Mouse (Mus musculus) forebrain, postnatal 0 days (tissue): ENCODE results near the gene Ndufa13. TPM values are rescaled to one million over a fixed set of nuclear protein-coding genes. Genes with fewer than 3 reads are reported as not detected.

Experiments
- ATAC-seq: fragments of 200-750 bp; cut with Nextera tagmentation; 2 replicates; pipeline ENCODE4 v1.8.0; 2017; ENCODE audit warnings: mild to moderate bottlenecking, moderate library complexity
- DNase-seq: peaks from one replicate; pipeline ENCODE4 v3.0.0-alpha.2; 2015
- H3K27ac ChIP-seq: fragments of 300-500 bp; sonication (generic); 2 replicates; pipeline ENCODE4 v1.5.1; 2014; ENCODE audit warnings: low read depth, mild to moderate bottlenecking, antibody characterized with exemption, low read length, moderate library complexity, mixed read lengths
- H3K27me3 ChIP-seq: fragments of 300-500 bp; sonication (generic); 2 replicates; pipeline ENCODE4 v1.6.1; 2014; ENCODE audit warnings: mild to moderate bottlenecking, low read length, mixed read lengths; ENCODE audit not compliant: insufficient read depth
- H3K36me3 ChIP-seq: fragments of 300-500 bp; sonication (generic); 2 replicates; pipeline ENCODE4 v1.6.1; 2014; ENCODE audit warnings: mild to moderate bottlenecking, moderate library complexity; ENCODE audit not compliant: insufficient read depth
- H3K4me1 ChIP-seq: fragments of 300-500 bp; sonication (generic); 2 replicates; pipeline ENCODE4 v1.6.1; 2014; ENCODE audit warnings: antibody characterized with exemption; ENCODE audit not compliant: insufficient read depth
- H3K4me2 ChIP-seq: fragments of 300-500 bp; sonication (generic); 2 replicates; pipeline ENCODE4 v1.6.1; 2014; ENCODE audit warnings: low read depth, mild to moderate bottlenecking, moderate library complexity
- H3K4me3 ChIP-seq: fragments of 300-500 bp; sonication (generic); 2 replicates; pipeline ENCODE4 v1.5.1; 2014; ENCODE audit warnings: low read depth, low read length, mixed read lengths
- H3K9ac ChIP-seq: fragments of 300-500 bp; sonication (generic); 2 replicates; pipeline ENCODE4 v1.6.1; 2014; ENCODE audit warnings: mild to moderate bottlenecking
- H3K9me3 ChIP-seq: fragments of 300-500 bp; sonication (generic); 2 replicates; pipeline ENCODE4 v1.6.1; 2016; ENCODE audit warnings: low read length
- CTCF ChIP-seq: sonication (generic); IDR thresholded peaks from 2 replicates; pipeline ENCODE4 v1.5.1; 2016; ENCODE audit warnings: antibody characterized with exemption, control low read depth, low read depth
- WGBS: fragments of 180-500 bp; shearing (Covaris S2); extraction: QIAGEN DNeasy Blood & Tissue Kit; methylation state at CpG from one replicate; pipeline ENCODE4 v1.1.7; 2014; 5-methylcytosine and 5-hydroxymethylcytosine counted together
- polyA plus RNA-seq: library from polyadenylated mRNA; unstranded; fragments of >200 nt; fragmentation: Nextera tagmentation; extraction: Ambion mirVana; gene quantifications from 2 replicates; pipeline ENCODE4 v1.2.1, GENCODE M21; 2015
- total RNA-seq: library from RNA; depleted of rRNA; stranded (reverse); fragments of >200 nt; gene quantifications from 2 replicates; pipeline ENCODE4 v1.2.3, GENCODE M21; 2014

Ndufa13 gene
- total and polyA plus RNA-seq, 2 experiments from 2014 or later, result 90.7 to 209 TPM

GRCm38 (mm10) chr8:69874654-69875053 lies 27.7 kb downstream of the Ndufa13 start:
- WGBS, result 83% methylated on average over 13 of the region's 13 CpGs
- H3K27ac ChIP-seq, result no peak overlapping the region
- ATAC-seq (no peak), DNase-seq (no peak)
- no peak overlapping the region for H3K4me2 ChIP-seq
- no peaks in the 10 kb centered on the region for H3K27me3 ChIP-seq
- H3K4me1 ChIP-seq, result no peaks in the 10 kb centered on the region
- H3K9ac ChIP-seq, result no peak overlapping the region
- H3K36me3 ChIP-seq, result peaks cover 3% of the 10 kb centered on the region; the same call in 1 of the 2 replicates
- no peak for TF ChIP-seq CTCF
- no peak overlapping the region for H3K4me3 ChIP-seq
- no peaks in the 10 kb centered on the region for H3K9me3 ChIP-seq

- 12% methylated on average over 9 of the region's 9 CpGs for WGBS
- no peaks in the 10 kb centered on the region for H3K4me1 ChIP-seq
- H3K27ac ChIP-seq, result no peak overlapping the region
- peak; percentile 84 for TF ChIP-seq CTCF
- no peak overlapping the region for H3K9ac ChIP-seq
- DNase-seq (peak; percentile 85), ATAC-seq (peak; percentile 17; the same call in 1 of the 2 replicates)
- H3K9me3 ChIP-seq, result no peaks in the 10 kb centered on the region
- H3K36me3 ChIP-seq, result peaks cover 3% of the 10 kb centered on the region; the same call in 1 of the 2 replicates
- H3K4me3 ChIP-seq, result no peak overlapping the region
- H3K27me3 ChIP-seq, result no peaks in the 10 kb centered on the region
- H3K4me2 ChIP-seq, result no peak overlapping the region
Observed at GRCm38 (mm10) chr8:69874155-69874554, 28.2 kb downstream of the Ndufa13 start.

GRCm38 (mm10) chr8:69870907-69871306 lies 31.5 kb downstream of the Ndufa13 start:
- no peaks in the 10 kb centered on the region for H3K9me3 ChIP-seq
- DNase-seq (no peak), ATAC-seq (no peak)
- no peak overlapping the region for H3K4me2 ChIP-seq
- H3K4me1 ChIP-seq, result no peaks in the 10 kb centered on the region
- H3K9ac ChIP-seq, result no peak overlapping the region
- no peak overlapping the region for H3K27ac ChIP-seq
- 92% methylated on average over 6 of the region's 6 CpGs for WGBS
- H3K27me3 ChIP-seq, result no peaks in the 10 kb centered on the region
- TF ChIP-seq CTCF, result no peak
- peaks cover 3% of the 10 kb centered on the region; the same call in 1 of the 2 replicates for H3K36me3 ChIP-seq
- no peak overlapping the region for H3K4me3 ChIP-seq

- H3K4me2 ChIP-seq, result no peak overlapping the region
- DNase-seq, result no peak
- H3K9ac ChIP-seq, result no peak overlapping the region
- no peak for ATAC-seq
- no peaks in the 10 kb centered on the region for H3K9me3 ChIP-seq
- no peak for TF ChIP-seq CTCF
- H3K4me1 ChIP-seq, result no peaks in the 10 kb centered on the region
- 84% methylated on average over 11 of the region's 11 CpGs for WGBS
- H3K4me3 ChIP-seq, result no peak overlapping the region
- H3K27ac ChIP-seq, result no peak overlapping the region
- peaks cover 3% of the 10 kb centered on the region; the same call in 1 of the 2 replicates for H3K36me3 ChIP-seq
- no peaks in the 10 kb centered on the region for H3K27me3 ChIP-seq
Observed at GRCm38 (mm10) chr8:69870003-69870765, 32.2 kb downstream of the Ndufa13 start.

- Histone ChIP-seq H3K27me3 (no peaks in the 10 kb centered on the region), H3K4me3 (no peak overlapping the region), H3K4me1 (no peaks in the 10 kb centered on the region), H3K36me3 (peaks cover 9% of the 10 kb centered on the region), H3K9ac (no peak overlapping the region), H3K9me3 (no peaks in the 10 kb centered on the region), H3K4me2 (no peak overlapping the region), H3K27ac (no peak overlapping the region)
- no peak for TF ChIP-seq CTCF
- no peak for ATAC-seq
- WGBS, result 87% methylated on average over 5 of the region's 5 CpGs
- DNase-seq, result no peak
Observed at GRCm38 (mm10) chr8:69867696-69868326, 34.5 kb downstream of the Ndufa13 start.

- no peaks in the 10 kb centered on the region for H3K4me1 ChIP-seq
- H3K36me3 ChIP-seq, result peaks cover 14% of the 10 kb centered on the region
- no peak for DNase-seq
- no peak overlapping the region for H3K4me3 ChIP-seq
- H3K9ac ChIP-seq, result no peak overlapping the region
- no peak for TF ChIP-seq CTCF
- no peak overlapping the region for H3K27ac ChIP-seq
- H3K9me3 ChIP-seq, result no peaks in the 10 kb centered on the region
- ATAC-seq, result no peak
- no peak overlapping the region for H3K4me2 ChIP-seq
- H3K27me3 ChIP-seq, result no peaks in the 10 kb centered on the region
- WGBS, result 82% methylated on average over 5 of the region's 5 CpGs
Observed at GRCm38 (mm10) chr8:69864180-69864579, 38.2 kb downstream of the Ndufa13 start.

- Histone ChIP-seq H3K4me3 (no peak overlapping the region), H3K4me2 (no peak overlapping the region), H3K36me3 (peaks cover 14% of the 10 kb centered on the region), H3K27me3 (no peaks in the 10 kb centered on the region), H3K27ac (no peak overlapping the region), H3K9me3 (no peaks in the 10 kb centered on the region), H3K4me1 (no peaks in the 10 kb centered on the region), H3K9ac (no peak overlapping the region)
- no peak for TF ChIP-seq CTCF
- 83% methylated on average over 5 of the region's 5 CpGs for WGBS
- DNase-seq (no peak), ATAC-seq (no peak)
Observed at GRCm38 (mm10) chr8:69863387-69864020, 38.9 kb downstream of the Ndufa13 start.
